Mouse (Mus musculus) liver, adult 2 months (tissue): ENCODE measurements around the gene Fam3c.

Experiments used
- CTCF ChIP-seq: fragments of 200-500 bp; IDR thresholded peaks from 2 replicates; pipeline ENCODE4 v1.5.1; 2011; ENCODE audit warnings: low read depth, low read length, control low read depth
- POLR2A ChIP-seq: fragments of 200-500 bp; IDR thresholded peaks from 2 replicates; pipeline ENCODE4 v1.6.1; 2011; ENCODE audit warnings: low read length, control low read depth; ENCODE audit not compliant: insufficient read depth; ENCODE audit errors: extremely low read depth

- TF ChIP-seq CTCF = no peak
- TF ChIP-seq POLR2A = no peak
Observed at GRCm38 (mm10) chr6:22390654-22391365, 34.8 kb upstream of the Fam3c start.
